Mouse (Mus musculus): ENCODE data around the gene Grin2c.

DNA sequence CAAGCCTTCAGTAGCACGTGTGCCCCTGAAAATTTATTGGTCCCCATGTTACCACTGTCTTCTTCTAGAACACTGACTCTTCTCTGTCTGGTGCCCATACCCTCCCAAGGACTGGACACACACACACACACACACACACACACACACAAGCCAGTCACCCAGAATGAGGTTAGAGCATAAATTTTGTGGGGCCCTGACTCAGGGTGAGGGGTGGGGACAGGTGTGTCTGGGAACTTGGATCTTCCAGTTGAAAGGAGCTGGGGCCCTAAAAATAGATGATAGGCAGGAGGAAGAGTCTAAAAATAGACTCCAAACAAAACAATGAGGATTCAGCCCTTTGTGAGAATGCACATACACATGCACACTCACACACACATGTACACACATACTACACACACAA is 41.7 kb upstream of the Grin2c start:
- TF ChIP-seq GATA1 (IDR thresholded peaks at IDR 0.05; ENCODE audit: borderline replicate concordance, low read length) (no peak), FLI1 (IDR thresholded peaks at IDR 0.05; ENCODE audit: low read length) (no peak)
